Mouse (Mus musculus) ZHBTc4 (cell line): Measurements from ENCODE around the gene Synpo2.

Experiments
- DNase-seq: peaks from one replicate; pipeline ENCODE4 v3.0.0-alpha.2; 2011; ENCODE audit warnings: low read depth, low spot score

The Synpo2 gene

DNA sequence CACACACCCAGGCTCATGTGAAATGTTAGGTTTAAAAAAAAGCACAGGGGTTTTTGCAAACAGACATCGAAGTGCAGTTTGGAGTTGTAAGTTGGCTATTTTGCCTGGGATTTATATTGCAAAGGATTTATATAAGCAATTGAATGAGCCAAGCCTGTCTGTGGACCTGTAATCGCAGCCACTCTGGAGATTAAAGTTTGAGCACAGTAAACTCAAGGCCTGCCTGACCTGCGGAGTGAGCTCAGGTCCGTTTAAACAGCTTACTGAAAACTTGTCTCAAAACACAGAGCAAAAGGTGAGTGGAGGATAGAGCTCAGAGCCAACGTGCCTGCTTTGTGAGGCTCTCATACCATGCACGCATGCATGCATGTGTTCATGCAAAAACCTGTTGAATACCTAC is 30.9 kb downstream of the Synpo2 start:
- DNase-seq: no peak

- DNase-seq: no peak
These were observed 31.3 kb downstream of the Synpo2 start for GRCm38 (mm10) chr3:123204658-123205057.

DNA sequence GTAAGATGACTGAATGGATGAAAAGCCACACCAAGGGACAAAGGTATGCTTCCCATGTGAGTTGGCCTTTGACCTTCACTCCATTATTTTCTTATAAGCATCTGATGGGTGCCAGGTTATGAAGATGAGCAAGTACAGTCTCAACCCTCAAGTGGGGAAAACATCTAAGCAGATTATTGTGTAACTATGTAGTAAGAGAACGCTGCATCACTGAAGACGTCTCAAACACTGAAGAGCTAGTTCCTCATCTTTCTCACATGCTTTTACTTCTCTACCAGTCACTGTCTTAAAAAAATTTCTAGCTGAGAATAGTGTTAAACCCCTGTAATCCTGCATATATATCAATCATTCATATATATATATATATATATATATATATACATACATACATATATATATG is 34.2 kb downstream of the Synpo2 start:
- DNase-seq: no peak

- no peak for DNase-seq
These were observed 42.2 kb downstream of the Synpo2 start for GRCm38 (mm10) chr3:123193740-123194139.

DNA sequence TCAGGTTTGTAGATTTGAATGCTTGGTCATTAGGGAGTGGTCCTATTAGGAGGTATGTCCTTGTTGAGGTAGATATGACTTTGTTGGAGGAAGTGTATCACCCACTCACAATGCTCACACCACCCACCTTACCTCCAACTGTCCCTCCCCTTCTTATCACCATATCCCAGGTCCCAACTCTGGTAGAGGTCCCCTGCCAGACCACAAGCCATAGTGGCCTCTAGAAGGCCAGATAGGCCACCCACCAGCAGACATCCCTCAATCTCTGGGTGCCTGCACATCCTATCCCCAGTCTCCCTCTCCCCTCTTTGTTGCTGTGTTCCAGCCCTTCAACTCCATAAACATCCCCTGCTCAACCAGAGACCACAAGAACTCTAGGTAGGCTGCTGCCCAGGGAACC is 44.3 kb downstream of the Synpo2 start:
- no peak for DNase-seq

- no peak for DNase-seq
These were observed 45.6 kb downstream of the Synpo2 start for GRCm38 (mm10) chr3:123190329-123190728.

GRCm38 (mm10) chr3:123189826-123190225 is 46.1 kb downstream of the Synpo2 start:
- no peak for DNase-seq

DNA sequence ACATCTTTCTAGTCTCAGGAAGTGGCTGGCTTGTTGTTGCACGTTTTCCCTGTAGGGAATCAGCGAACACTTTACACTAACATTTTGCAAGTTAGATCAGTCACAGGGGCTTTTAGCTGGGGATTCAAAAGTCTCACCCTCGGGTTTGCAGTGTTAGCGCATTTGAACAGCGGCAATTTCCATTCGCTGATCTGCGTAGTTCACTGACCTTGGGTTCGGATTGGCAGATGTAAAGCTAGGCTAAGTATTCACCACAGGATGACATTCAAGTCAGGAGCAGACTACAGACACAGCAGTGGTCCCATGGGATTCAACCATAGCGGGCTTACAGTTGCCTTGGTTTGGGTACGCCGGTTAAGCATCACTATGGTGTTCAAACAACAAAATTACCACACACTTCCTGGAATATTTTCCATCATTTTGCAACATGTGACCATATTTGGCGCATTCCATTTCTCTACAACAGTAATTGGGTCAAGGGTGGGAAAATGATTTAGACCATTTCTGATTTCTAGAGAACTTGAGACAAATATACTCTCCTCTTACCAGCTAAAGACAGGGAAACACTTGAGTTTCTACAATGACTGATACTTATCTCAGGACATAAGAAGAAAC is 47.2 kb downstream of the Synpo2 start:
- DNase-seq: peak; percentile 68

- DNase-seq: no peak
These were observed 48.4 kb downstream of the Synpo2 start for GRCm38 (mm10) chr3:123187370-123188124.

DNA sequence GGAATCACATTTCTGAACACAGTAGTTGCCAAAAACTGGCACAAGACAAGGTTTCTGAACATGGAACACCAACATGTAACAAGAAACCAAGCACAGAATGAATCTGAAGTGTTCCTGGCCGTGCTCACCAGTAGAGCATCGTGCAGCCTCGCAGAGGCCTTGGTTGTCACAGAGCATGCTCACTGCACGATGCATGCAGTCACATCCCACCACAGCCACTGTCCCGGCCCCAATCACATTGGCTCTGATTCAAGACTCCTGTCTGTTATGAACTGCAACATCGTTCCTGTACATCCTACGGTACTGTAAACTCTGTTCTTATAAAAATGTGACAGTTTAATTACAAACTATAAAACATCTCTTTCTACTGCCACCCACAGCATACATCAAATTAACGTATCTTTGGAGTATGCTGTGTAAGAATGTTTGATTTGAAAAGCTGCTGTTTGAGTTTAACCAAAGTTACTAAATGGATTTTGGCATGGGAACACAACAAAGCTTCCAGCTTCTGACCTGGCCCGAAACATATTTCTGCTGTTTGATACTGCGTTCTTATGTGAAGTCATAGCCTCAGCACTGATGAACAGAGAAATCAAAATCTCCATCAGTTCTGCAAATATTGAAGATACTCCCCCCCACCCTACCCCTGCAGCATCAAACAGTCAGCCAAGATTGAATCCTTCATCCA is 50.6 kb downstream of the Synpo2 start:
- no peak for DNase-seq

DNA sequence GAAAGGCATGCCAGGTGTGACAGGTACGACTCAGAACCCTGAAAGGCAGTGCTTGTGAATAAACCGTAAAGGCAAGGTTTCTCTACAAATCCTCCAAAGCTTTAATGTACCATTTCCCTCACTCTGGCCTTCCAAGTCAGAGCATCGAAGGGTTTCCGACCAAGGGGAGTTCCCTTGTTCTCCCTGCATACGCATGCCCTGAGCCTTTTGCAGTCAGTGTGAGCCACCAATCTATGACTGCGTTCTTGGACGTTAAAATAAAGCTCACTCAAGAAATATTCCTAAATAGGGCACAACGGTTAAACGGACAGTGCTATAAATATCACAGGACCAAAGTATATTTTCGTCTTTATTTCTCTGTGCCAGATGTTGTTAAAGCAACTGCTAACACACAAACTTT is 51.7 kb downstream of the Synpo2 start:
- DNase-seq: no peak

- DNase-seq: no peak
These were observed 56.4 kb downstream of the Synpo2 start for GRCm38 (mm10) chr3:123179508-123179907.

- DNase-seq: no peak
These were observed 56.9 kb downstream of the Synpo2 start for GRCm38 (mm10) chr3:123179041-123179440.

- DNase-seq: no peak
These were observed 57.5 kb downstream of the Synpo2 start for GRCm38 (mm10) chr3:123178420-123178819.

- no peak for DNase-seq
These were observed 59.3 kb downstream of the Synpo2 start for GRCm38 (mm10) chr3:123176366-123177334.

DNA sequence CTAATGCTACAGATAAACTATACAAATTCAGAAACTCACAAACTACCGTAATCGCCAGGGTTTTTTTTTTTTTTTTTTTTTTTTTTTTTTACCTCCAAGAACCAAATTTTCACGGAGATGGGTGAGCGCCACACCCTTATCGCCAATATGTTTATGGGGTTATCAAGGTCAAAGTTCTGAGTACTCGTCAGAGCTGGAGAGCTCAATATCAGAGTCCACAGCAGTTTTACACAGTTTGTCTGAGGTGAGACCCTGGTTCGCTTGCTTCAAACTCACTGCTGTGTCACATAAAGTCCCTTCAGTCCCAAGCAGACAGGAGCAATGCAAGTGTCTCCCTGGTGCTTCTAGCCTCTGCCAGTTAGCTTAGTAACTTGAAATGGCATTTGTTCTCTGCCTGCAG is 60.8 kb downstream of the Synpo2 start:
- DNase-seq: no peak

DNA sequence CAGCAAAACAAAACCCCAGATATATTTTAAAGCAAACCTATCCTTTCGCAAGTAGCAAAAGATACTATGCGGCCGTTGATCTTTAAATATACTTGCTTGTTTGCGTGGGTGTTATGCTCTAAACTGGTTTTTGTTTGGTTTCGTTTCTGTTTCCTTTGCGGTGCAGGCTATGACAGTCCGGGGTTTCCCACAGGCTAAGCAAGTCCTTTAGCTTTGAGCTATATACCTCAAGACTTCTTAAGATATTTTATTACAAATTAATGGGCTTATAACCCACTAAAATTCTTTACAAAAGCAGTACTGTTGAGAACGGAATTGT is 61.6 kb downstream of the Synpo2 start:
- DNase-seq: no peak

DNA sequence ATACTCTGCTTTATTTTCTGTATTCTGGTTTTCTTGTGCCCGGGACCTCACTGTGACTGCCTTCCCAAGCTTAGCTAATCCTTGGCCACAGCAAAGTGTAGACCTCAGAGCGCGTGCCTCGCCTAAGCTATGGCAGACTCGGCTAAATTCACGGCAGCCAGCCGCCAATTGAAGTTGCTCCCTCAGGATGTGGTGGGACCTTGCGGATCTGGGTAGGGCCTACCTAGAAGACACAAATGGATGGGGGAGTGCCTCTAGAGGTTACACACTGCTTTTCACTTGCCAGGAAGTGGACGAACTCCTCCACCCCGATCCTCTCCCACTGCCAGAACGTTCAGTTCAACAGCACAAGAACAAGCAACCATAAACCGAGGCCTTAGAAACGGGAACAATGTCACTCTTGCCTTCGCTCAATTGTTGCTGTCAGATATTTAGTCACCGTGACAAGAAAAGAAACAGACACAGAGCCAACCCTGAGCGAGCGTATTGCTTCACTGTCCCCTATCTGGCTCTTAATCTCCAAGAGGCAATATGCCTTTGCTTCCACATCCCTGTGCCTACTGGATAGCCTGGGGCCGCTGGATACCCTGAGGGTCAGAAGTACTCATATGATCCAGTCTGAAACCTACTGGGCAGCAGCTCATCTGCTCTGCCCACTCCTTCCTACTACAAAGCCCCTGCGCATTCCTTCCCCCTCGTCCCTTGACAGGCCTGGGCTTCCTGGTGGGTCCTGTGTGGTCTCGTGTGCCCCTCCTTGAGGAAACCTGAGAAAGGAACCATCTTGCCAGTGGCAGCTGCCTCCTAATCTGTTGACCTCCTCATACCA is 62.2 kb downstream of the Synpo2 start:
- peak; percentile 58 for DNase-seq

DNA sequence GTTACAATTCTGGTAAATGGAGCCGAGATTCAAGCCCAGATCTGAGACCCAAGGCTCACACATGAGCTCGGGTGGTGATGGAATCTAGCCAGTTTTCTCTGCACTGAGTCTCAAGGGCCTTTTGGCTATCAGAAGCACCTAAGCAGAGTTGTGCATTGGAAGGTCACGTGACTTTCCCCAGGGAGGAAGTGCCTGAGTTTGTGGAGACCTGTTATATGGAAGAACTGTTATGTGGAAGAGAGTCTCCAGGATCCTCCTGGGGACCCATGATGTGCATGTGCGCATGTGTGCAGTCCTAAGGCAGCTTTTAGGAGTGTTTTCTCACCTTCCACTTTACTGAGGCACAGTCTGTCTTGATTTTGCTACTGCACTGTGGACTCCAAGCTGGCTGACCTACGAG is 63.8 kb downstream of the Synpo2 start:
- DNase-seq: no peak

DNA sequence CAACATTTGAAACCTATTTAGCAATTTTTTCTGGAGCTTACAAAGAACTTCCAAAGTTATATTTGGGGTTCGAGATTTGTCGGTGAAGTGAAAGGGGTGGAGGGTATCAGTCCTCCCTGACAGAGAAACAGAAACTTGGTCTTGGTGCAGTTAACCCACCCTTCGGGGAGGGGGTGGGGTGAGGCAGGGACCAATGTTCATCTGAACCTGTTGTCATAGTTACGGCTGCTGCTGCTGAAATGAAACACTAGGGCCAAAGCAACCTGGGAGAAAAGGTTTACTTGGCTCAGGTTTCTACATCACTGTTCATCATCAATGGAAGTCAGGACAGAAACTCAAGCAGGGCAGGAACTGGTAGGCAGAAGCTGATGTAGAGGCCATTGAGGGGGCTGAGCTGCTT is 66.6 kb downstream of the Synpo2 start:
- DNase-seq: no peak

DNA sequence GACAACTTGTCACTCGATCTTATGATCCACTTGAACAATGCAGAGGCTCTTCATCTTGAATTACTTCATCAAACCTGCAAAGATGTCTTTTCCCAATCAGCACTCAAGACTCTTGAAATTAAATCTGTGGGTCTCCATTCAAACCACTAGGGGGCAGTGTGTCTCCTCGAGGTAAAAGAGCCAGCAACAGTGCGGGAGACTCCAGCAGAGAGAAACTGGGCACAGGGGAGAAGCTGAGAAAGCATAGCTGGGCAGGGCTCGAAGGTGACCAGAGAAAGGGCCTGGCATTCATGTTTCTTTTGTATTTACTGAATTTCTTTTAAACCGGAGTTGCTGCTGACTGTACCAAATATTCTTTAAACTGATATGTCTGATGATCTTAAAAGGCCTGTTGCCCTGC is 67.1 kb downstream of the Synpo2 start:
- peak; percentile 66 for DNase-seq
